Mouse (Mus musculus): Measurements from ENCODE around the gene Figla. TPM values are rescaled to one million over a fixed set of nuclear protein-coding genes. Genes with fewer than 3 reads are reported as not detected.

The Figla gene
- not detected for total RNA-seq (2023)

DNA sequence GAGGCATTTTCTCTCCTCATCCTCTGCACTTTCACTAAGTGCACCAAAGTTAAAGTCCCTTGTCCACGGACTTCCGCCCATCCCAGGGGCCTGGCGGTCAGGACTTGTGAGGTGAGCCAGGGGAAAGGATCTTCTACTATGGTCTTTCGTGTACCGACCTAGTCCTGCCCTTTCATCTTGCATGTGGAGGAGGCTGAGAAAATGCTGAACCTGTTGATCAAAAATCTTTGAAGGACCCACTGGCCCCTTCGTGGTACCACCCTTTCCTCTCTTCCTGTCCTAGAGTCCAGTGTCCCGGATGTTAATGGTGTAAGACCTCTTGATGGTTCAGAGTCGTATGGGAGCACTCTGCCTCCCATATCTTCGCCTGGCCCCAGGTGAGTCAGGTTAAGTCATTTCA is at the start of gene Figla:
Gene Figla, plus strand, starts transcription at position 301 of the 400 bp plus-strand sequence.

DNA sequence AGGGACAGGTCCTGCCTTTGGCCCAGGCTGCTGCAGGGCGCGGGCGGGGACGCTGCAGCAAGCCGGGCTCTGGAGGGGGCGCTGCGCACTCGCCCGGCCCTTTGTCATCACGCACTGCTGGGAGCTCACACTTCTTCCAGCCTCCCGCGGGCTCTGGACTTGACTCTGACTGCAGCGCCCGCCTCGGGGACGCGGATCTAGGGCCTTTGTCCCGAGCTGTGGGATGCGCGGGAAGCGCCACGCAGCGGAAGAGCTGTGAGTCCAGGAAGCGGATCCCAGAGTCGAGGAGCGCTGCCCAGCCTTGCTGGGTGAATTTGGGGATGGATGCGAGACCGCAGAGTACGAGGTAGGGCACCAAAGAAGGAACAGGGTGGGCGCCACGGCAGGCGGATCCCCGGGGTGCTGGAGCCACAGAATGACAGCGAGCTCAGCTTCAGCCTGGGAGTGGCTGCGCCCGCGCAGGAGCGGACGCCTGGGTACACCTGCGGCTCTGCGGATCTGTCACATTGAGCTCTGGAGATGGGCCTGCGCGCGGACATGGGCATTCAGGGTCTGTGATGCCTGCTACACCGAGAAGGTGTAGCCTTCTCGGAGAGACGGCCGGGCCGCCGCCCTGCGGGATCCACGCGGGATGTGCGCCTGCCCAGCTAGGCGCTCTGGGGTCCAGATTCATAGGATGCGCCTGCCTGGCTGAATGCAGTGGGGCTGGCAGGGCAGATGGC is 12.8 kb downstream of the Figla start, which contains the start of gene Add2:
Gene Add2, plus strand, starts transcription at position 81 of the 722 bp plus-strand sequence.

Other genes starting within 250 kb of the Figla start
- not detected for gene Nat8f6, start 195.2 kb upstream of the Figla start, total RNA-seq (2023)
- not detected for gene Nat8f5, start 195.2 kb upstream of the Figla start, total RNA-seq (2023)
- gene Nat8, start 184.1 kb upstream of the Figla start, total RNA-seq (2023) = not detected
- not detected for gene Nat8f2, start 147.0 kb upstream of the Figla start, total RNA-seq (2023)
- under 1 TPM; 0.85 to 0.86 TPM for gene Nat8f4, start 111.3 kb upstream of the Figla start, total RNA-seq (2023)
- gene Tprkb, start 104.3 kb upstream of the Figla start, total RNA-seq (2023) = 1 to 10 TPM; 6.1 to 8.4 TPM
- 1 to 10 TPM in 1 of 2 experiments, under 1 TPM in 1; 0.95 to 2.8 TPM for gene Nat8f1, start 100.5 kb upstream of the Figla start, total RNA-seq (2023)
- 100 to 1,000 TPM; 103 to 125 TPM for gene Dusp11, start 54.5 kb upstream of the Figla start, total RNA-seq (2023)
- 10 to 100 TPM; 17.5 to 23.9 TPM for gene Add2, start 12.5 kb downstream of the Figla start, total RNA-seq (2023)
- gene Tgfa, start 179.1 kb downstream of the Figla start, total RNA-seq (2023) = not detected